Mouse (Mus musculus) NIH3T3 (cell line): ENCODE measurements around the gene Ptk7.

Experiments
- DNase-seq: peaks from one replicate; pipeline ENCODE4 v3.0.0-alpha.2; 2012; ENCODE audit warnings: low read depth

Gene Ptk7

GRCm38 (mm10) chr17:46556584-46556945, 72.7 kb downstream of the Ptk7 start:
- peak; percentile 72 for DNase-seq

DNA sequence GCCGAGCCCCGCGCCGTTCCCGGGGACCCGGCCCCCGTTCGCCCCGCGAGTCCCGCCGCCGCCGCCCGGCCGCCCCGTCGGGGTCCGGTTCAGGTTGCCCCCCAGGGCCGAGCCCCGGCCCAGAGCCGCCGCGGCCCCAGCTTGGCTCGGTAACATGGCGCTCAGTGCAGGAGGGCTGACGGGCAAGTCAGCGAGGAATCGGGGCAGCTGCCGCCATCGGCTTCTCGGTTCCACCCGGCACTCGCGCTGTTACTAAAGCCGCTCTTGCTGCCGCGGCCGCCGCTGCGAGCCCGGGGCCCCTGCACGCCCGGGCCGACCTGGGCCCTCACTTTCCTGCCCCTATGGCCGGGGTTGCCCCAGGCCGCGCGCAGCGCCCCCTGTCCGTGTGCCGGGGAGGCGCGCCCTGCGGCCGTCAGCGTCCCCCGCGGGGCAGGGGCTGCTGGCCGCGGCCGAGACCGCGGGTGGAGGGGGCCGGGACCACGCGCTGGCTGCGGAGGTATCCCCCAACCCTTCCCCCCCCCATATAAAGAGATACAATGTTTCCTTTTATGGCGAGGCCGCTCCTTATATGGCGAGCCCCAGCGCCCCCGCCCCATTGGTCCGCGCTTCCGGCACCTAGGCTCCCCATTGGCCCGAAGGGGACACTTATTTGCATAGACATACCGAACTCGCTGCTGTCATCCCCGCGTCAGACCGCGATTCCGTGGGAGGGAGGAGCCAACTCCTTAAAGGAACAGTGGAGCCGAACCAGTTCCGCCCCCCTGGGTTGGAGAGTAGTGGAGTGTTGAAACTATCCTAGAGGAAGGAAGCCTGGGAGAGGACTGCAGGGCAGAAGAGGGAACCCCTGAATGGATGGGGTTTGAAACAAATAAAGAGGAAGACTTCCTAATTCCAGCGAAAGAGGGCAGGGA, 73.4 kb downstream of the Ptk7 start, which contains the start of gene Srf:
Gene Srf, minus strand, starts transcription at position 503 of the 911 bp plus-strand sequence.
- DNase-seq: peak; percentile 99

GRCm38 (mm10) chr17:46554977-46555672, 74.2 kb downstream of the Ptk7 start:
- peak; percentile 67 for DNase-seq

DNA sequence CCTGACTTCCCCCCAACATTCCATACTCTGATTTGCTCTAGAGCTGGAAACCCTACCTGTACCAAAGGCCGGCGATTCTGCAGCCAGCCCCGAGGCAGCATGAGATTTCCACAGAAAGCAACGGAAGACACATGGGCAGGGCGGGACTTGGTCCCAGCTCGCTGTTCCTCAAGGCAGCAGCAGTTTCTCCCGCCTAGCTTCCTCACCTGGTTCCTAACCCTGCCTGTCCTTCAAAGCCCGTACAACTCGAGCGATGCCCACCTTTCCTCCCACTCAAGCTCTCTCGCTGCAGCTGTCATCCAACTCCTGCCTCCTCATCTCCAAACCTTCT, 74.7 kb downstream of the Ptk7 start:
- DNase-seq: peak; percentile 71

DNA sequence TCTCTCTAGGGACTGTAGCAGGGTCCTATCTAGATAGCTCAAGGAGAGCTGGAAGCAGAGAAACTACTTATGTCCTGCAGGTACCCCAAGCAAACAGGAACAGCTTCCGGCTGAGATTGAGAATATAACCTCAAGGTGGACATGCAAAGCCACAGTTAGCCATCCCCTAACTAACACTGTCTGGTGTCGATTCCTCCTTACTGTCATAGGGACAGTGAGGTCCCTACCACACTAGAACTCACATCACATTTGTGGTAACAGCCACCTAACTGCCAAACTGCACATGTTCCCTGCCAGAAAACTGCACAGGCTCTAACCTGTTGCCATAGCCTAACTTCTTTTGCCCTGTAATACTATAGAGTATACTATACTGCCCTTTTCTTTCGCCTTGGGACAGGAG, 75.4 kb downstream of the Ptk7 start:
- no peak for DNase-seq

- no peak for DNase-seq
Measured at GRCm38 (mm10) chr17:46553469-46553868, 75.8 kb downstream of the Ptk7 start.

DNA sequence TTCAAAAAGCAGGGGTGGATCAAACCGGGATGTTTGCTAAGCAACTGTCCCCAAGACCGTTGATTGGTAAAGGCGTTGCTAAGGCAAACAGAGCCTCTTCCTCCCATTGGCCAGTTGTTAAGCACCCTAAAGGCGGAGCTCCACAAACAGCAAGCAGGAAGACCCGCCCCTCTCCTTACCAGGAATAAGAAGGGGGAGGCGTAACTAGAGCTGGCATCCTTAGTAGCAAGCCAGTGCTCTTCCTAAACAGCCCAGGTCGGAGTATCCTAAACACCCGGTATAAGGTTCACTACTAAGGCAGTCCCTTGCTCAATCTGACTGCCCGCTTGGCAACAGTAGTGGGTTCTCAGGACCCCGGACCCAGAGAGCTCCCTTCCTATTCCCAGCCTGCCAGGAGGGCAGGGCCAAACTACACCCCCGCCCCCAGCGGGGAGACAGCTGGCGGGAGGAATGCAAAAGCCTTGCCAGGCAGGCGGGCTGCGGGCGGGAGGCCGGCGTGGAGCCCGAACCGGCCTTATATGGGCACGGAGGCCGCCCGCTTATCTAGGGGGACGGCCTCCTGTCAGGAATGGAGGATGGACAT, 76.4 kb downstream of the Ptk7 start:
- DNase-seq: peak; percentile 98

- DNase-seq: peak; percentile 48
Measured at GRCm38 (mm10) chr17:46552151-46552550, 77.2 kb downstream of the Ptk7 start.

GRCm38 (mm10) chr17:46551369-46551768, 77.9 kb downstream of the Ptk7 start:
- peak; percentile 66 for DNase-seq

GRCm38 (mm10) chr17:46550904-46551303, 78.4 kb downstream of the Ptk7 start:
- DNase-seq: no peak

GRCm38 (mm10) chr17:46549642-46550041, 79.7 kb downstream of the Ptk7 start:
- no peak for DNase-seq

- DNase-seq: peak; percentile 63
Measured at GRCm38 (mm10) chr17:46549193-46549592, 80.1 kb downstream of the Ptk7 start.

GRCm38 (mm10) chr17:46548741-46549140, 80.6 kb downstream of the Ptk7 start:
- DNase-seq: no peak

GRCm38 (mm10) chr17:46547923-46548322, 81.4 kb downstream of the Ptk7 start:
- DNase-seq: peak; percentile 35

- no peak for DNase-seq
Measured at GRCm38 (mm10) chr17:46546995-46547394, 82.3 kb downstream of the Ptk7 start.

GRCm38 (mm10) chr17:46546591-46546990, 82.7 kb downstream of the Ptk7 start:
- no peak for DNase-seq

DNA sequence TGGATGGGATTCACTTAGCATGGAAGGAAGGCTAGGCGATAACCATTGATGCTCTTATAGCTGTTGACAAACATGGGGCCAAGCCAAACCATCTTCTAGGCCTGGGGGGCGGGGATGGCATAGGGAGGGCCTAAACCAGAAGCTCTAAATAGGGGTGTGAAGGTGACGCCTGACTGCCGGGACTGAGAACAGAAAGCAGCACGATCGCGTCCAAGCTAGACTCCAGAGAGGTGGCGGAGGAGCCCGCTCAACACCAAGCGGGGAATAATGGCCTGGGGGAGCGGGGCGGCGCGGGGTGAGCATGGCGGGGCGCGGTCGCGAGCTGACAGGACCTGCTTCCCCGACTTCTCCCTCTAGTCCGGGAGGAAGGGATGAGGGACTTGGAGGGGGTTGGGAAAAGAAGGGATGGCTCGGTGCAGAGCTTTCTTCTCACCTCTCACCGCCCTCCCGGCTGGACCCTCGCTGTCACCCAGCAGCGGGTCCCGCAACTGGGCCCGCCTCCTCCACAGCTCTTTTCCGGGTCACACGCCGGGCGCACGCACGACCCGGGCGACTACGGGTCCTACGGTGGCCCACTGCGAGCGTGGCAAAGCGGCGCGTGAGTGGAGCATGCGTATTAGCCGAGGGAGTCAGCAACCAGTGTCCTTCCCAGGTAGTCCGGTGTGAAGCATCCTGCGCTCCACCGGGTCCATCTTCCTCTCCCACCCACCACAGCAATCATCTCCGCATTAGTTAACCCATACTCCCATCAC, 83.3 kb downstream of the Ptk7 start, which contains the start of gene Cul9:
Gene Cul9, minus strand, starts transcription at position 576 of the 752 bp plus-strand sequence.
- DNase-seq: no peak

DNA sequence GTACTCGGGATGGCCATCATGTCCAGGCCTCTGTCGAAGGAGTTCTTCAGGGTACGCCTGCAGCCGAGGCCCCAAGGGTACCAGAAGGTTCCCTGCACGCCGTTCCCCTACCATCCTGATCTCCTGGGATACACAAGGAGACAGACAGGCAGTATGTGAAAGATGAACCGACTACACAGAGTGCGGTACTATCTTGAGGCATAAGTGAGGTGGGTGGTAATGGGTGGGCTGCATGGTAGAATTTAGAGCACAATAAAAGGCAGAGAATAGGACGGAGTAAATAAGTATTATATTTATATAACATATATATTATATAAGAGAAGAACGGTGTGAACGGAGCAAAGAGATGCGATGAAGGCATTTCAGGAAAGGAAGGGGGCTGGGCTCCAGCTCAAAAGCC, 85.6 kb downstream of the Ptk7 start:
- DNase-seq: no peak

- DNase-seq: peak; percentile 90
Measured at GRCm38 (mm10) chr17:46525579-46526307, 103.6 kb downstream of the Ptk7 start.

DNA sequence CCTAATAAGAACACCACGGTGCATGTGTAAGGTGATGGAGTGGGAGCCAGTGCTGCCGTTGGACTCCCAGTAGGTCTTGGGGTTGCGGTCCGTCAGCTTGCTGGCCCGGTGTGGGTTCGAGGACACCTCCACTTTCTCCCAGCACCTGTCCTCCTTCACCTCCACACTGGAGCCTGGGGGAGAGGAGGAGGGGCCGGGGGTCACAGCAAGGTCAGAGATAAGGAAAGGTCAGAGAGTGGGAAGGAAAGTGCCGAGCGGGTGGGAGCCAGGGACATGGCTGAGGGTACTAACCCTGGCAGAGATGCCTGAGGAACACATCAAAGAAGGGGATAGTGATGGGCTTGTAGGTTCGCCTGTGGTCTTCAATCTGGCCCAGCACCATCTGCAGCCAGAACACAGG, 104.2 kb downstream of the Ptk7 start:
- no peak for DNase-seq

- DNase-seq: no peak
Measured at GRCm38 (mm10) chr17:46521963-46522668, 107.2 kb downstream of the Ptk7 start.
